Mouse (Mus musculus) layer of hippocampus, adult 2 months (tissue): ENCODE results near the gene Nbr1. TPM values are rescaled to one million over a fixed set of nuclear protein-coding genes. Genes with fewer than 3 reads are reported as not detected.
"Not testable (repeated sequence)": the region's sequence is repeated elsewhere in the genome, so short reads cannot be mapped to it uniquely, and the experiment has no call there.

Experiments used
- DNase-seq, 2 experiments: peaks; one replicate each; pipeline ENCODE4 v3.0.0; 2022; ENCODE audit warnings: low spot score in 2 of 2
- H3K27ac ChIP-seq: fragments of 200-600 bp; 2 replicates; pipeline ENCODE4 v1.8.1; 2022
- H3K4me3 ChIP-seq: fragments of 200-600 bp; 2 replicates; pipeline ENCODE4 v1.8.1; 2022; ENCODE audit warnings: mild to moderate bottlenecking
- CTCF ChIP-seq: fragments of 200-600 bp; conservative IDR thresholded peaks from 2 replicates; pipeline ENCODE4 v1.8.1; 2022; ENCODE audit warnings: antibody characterized with exemption, mild to moderate bottlenecking, moderate library complexity
- total RNA-seq, 2 experiments: library from RNA; stranded (reverse); gene quantifications; 2 replicates each; pipeline ENCODE4 v1.2.3; 2021

The Nbr1 gene
- total RNA-seq, 2 experiments from 2014 or later: 199 to 221 TPM

- H3K4me3 ChIP-seq: no peak overlapping the region
- no peak for DNase-seq
- no peak for TF ChIP-seq CTCF
- no peak overlapping the region for H3K27ac ChIP-seq
Observed at GRCm38 (mm10) chr11:101616104-101616503, 64.2 kb downstream of the Nbr1 start.

GRCm38 (mm10) chr11:101616948-101617767, 65.2 kb downstream of the Nbr1 start:
- TF ChIP-seq CTCF: peak; percentile 28; the same call in 1 of the 2 replicates
- DNase-seq: no peak
- Histone ChIP-seq H3K4me3 (no peak overlapping the region), H3K27ac (no peak overlapping the region)

GRCm38 (mm10) chr11:101617849-101618248, 65.9 kb downstream of the Nbr1 start:
- no peak for TF ChIP-seq CTCF
- H3K27ac ChIP-seq: no peak overlapping the region
- peak in 1 of 2 experiments; percentile 32 for DNase-seq
- no peak overlapping the region for H3K4me3 ChIP-seq

- no peak overlapping the region for H3K27ac ChIP-seq
- TF ChIP-seq CTCF: no peak
- no peak for DNase-seq
- H3K4me3 ChIP-seq: no peak overlapping the region
Observed at GRCm38 (mm10) chr11:101618596-101618995, 66.6 kb downstream of the Nbr1 start.

- DNase-seq, H3K4me3 ChIP-seq, H3K27ac ChIP-seq: not testable (repeated sequence)
Observed at GRCm38 (mm10) chr11:101620022-101620655, 68.2 kb downstream of the Nbr1 start.

- H3K27ac ChIP-seq: peak overlapping the region; percentile 93
Observed at GRCm38 (mm10) chr11:101626649-101626994, 74.7 kb downstream of the Nbr1 start.

GRCm38 (mm10) chr11:101626995-101627856, 75.3 kb downstream of the Nbr1 start, which contains the start of gene Rdm1:
Rdm1 (plus strand) TSS chr11:101627195.
- peak; percentile 71 to 77 for DNase-seq
- peak within 1 kb of the TSS; percentile 93 for H3K27ac ChIP-seq
- peak within 1 kb of the TSS; percentile 68 for H3K4me3 ChIP-seq
- TF ChIP-seq CTCF: no peak

More at GRCm38 (mm10) chr11:101626649-101626994, 74.7 kb downstream of the Nbr1 start:
- TF ChIP-seq CTCF: no peak
- DNase-seq: no peak
- H3K4me3 ChIP-seq: peak overlapping the region; percentile 68

GRCm38 (mm10) chr11:101627857-101628559, 76.1 kb downstream of the Nbr1 start:
- TF ChIP-seq CTCF: no peak
- DNase-seq: peak; percentile 67 to 85
- Histone ChIP-seq H3K27ac (peak overlapping the region; percentile 90), H3K4me3 (peak overlapping the region; percentile 68)

GRCm38 (mm10) chr11:101628733-101629417, 76.9 kb downstream of the Nbr1 start:
- DNase-seq, H3K27ac ChIP-seq: not testable (repeated sequence)
- H3K4me3 ChIP-seq: peak overlapping the region; percentile 68; the same call in 1 of the 2 replicates

Other genes starting within 250 kb of the Nbr1 start
- gene Becn1, start 249.9 kb upstream of the Nbr1 start, total RNA-seq: 100 to 1,000 TPM; 219 to 223 TPM
- gene Psme3, start 235.9 kb upstream of the Nbr1 start, total RNA-seq: 100 to 1,000 TPM; 121 TPM
- 1 to 10 TPM; 6.8 to 7.5 TPM for gene Aoc2, start 227.1 kb upstream of the Nbr1 start, total RNA-seq
- gene Aoc3, start 221.5 kb upstream of the Nbr1 start, total RNA-seq: under 1 TPM; 0.64 to 0.74 TPM
- not detected for gene G6pc, start 184.6 kb upstream of the Nbr1 start, total RNA-seq
- gene Aarsd1, start 134.5 kb upstream of the Nbr1 start, total RNA-seq: 10 to 100 TPM; 47.2 to 51.2 TPM
- gene Gm27029, start 127.4 kb upstream of the Nbr1 start, total RNA-seq: 1 to 10 TPM; 6.7 to 7.4 TPM
- gene Rundc1, start 127.1 kb upstream of the Nbr1 start, total RNA-seq: 10 to 100 TPM; 31.9 to 33.5 TPM
- gene Ptges3l, start 126.8 kb upstream of the Nbr1 start, total RNA-seq: 1 to 10 TPM in 1 of 2 experiments, under 1 TPM in 1; 0.71 to 2.0 TPM
- 10 to 100 TPM; 31.6 to 32.9 TPM for gene Rpl27, start 109.9 kb upstream of the Nbr1 start, total RNA-seq
- gene Ifi35, start 103.7 kb upstream of the Nbr1 start, total RNA-seq: 1 to 10 TPM; 2.4 to 3.5 TPM
- gene Rnd2, start 87.2 kb upstream of the Nbr1 start, total RNA-seq: 100 to 1,000 TPM; 113 to 122 TPM
- 10 to 100 TPM; 25.3 to 27.7 TPM for gene Vat1, start 85.9 kb upstream of the Nbr1 start, total RNA-seq
- gene Brca1, start 194 bp upstream of the Nbr1 start, total RNA-seq: 1 to 10 TPM; 1.3 TPM
- 1 to 10 TPM; 2.4 to 4.2 TPM for gene Tmem106a, start 30.1 kb downstream of the Nbr1 start, total RNA-seq
- gene Gm11634, start 47.1 kb downstream of the Nbr1 start, total RNA-seq: not detected
- 1 to 10 TPM; 8.4 to 10.0 TPM for gene Rdm1, start 75.0 kb downstream of the Nbr1 start, total RNA-seq
- gene Arl4d, start 113.4 kb downstream of the Nbr1 start, total RNA-seq: 10 to 100 TPM; 10.6 to 16.0 TPM
- gene Dhx8, start 180.8 kb downstream of the Nbr1 start, total RNA-seq: 10 to 100 TPM; 33.2 to 38.4 TPM
- 10 to 100 TPM; 10.1 to 10.7 TPM for gene Etv4, start 233.2 kb downstream of the Nbr1 start, total RNA-seq